Mouse (Mus musculus) myocyte (in vitro differentiated cells): ENCODE results near the gene Zzz3. TPM values are rescaled to one million over a fixed set of nuclear protein-coding genes. Genes with fewer than 3 reads are reported as not detected.

Experiments
- H3K27me3 ChIP-seq: one replicate; pipeline ENCODE4 v1.6.1; 2011; ENCODE audit not compliant: control insufficient read depth, insufficient read depth, insufficient read length
- H3K36me3 ChIP-seq: one replicate; pipeline ENCODE4 v1.6.1; 2011; ENCODE audit not compliant: control insufficient read depth, insufficient read depth
- H3K4me2 ChIP-seq: one replicate; pipeline ENCODE4 v1.6.1; 2011; ENCODE audit warnings: low read depth, control low read depth
- H3K4me3 ChIP-seq: one replicate; pipeline ENCODE4 v1.5.1; 2011; ENCODE audit warnings: mild to moderate bottlenecking, control low read depth, moderate library complexity
- H3K79me2 ChIP-seq: one replicate; pipeline ENCODE4 v1.6.1; 2011; ENCODE audit not compliant: control insufficient read depth, insufficient read depth
- H3ac ChIP-seq: one replicate; pipeline ENCODE4 v1.6.1; 2011; ENCODE audit not compliant: control insufficient read depth, insufficient read length
- CEBPB ChIP-seq: IDR thresholded peaks from 2 replicates; pipeline ENCODE4 v1.6.1; 2011; ENCODE audit warnings: mild to moderate bottlenecking, moderate library complexity; ENCODE audit not compliant: poor library complexity, insufficient read depth, severe bottlenecking
- E2F4 ChIP-seq: IDR thresholded peaks from one replicate; pipeline ENCODE4 v1.6.1; 2011; ENCODE audit warnings: mild to moderate bottlenecking, control low read depth, moderate library complexity; ENCODE audit not compliant: insufficient read depth
- MAX ChIP-seq: IDR thresholded peaks from one replicate; pipeline ENCODE4 v1.6.1; 2011; ENCODE audit warnings: low read depth, mild to moderate bottlenecking, control low read depth
- MYOD1 ChIP-seq, 3 experiments: IDR thresholded peaks; one replicate each; pipeline ENCODE4 v1.6.1; 2011; ENCODE audit warnings: control low read depth in 2 of 3, low read depth in 2 of 3, mild to moderate bottlenecking in 2 of 3, moderate library complexity in 1 of 3; ENCODE audit not compliant: insufficient read length in 2 of 3, control insufficient read depth in 1 of 3
- MYOG ChIP-seq, 3 experiments: IDR thresholded peaks; one replicate each; pipeline ENCODE4 v1.6.1; 2011; ENCODE audit warnings: control low read depth in 2 of 3, low read depth in 2 of 3, mild to moderate bottlenecking in 2 of 3; ENCODE audit not compliant: insufficient read length in 2 of 3, control insufficient read depth in 1 of 3, insufficient read depth in 1 of 3
- POLR2A ChIP-seq: IDR thresholded peaks from one replicate; pipeline ENCODE4 v1.6.1; 2011; ENCODE audit warnings: low read depth, mild to moderate bottlenecking, control low read depth, moderate library complexity; ENCODE audit not compliant: insufficient read length
- POLR2AphosphoS2 ChIP-seq: IDR thresholded peaks from one replicate; pipeline ENCODE4 v1.6.1; 2011; ENCODE audit warnings: low read depth, control low read depth; ENCODE audit not compliant: insufficient read length
- REST ChIP-seq: IDR thresholded peaks from one replicate; pipeline ENCODE4 v1.6.1; 2011; ENCODE audit warnings: mild to moderate bottlenecking, control low read depth, moderate library complexity; ENCODE audit not compliant: insufficient read depth, insufficient read length
- SRF ChIP-seq: IDR thresholded peaks from one replicate; pipeline ENCODE4 v1.6.1; 2011; ENCODE audit warnings: low read depth; ENCODE audit not compliant: control insufficient read depth, insufficient read length
- TCF12 ChIP-seq: IDR thresholded peaks from one replicate; pipeline ENCODE4 v1.6.1; 2011; ENCODE audit warnings: mild to moderate bottlenecking, control low read depth; ENCODE audit not compliant: poor library complexity, insufficient read depth, severe bottlenecking
- TCF3 ChIP-seq: IDR thresholded peaks from one replicate; pipeline ENCODE4 v1.6.1; 2011; ENCODE audit warnings: low read depth, control low read depth; ENCODE audit not compliant: insufficient read length
- USF1 ChIP-seq: IDR thresholded peaks from one replicate; pipeline ENCODE4 v1.6.1; 2011; ENCODE audit warnings: low read depth, mild to moderate bottlenecking, control low read depth, moderate library complexity
- polyA plus RNA-seq: library from polyadenylated mRNA; unstranded; fragments of >200 nt; fragmentation: generic; extraction: Trizol; gene quantifications from one replicate; pipeline ENCODE4 v1.2.1, GENCODE M21; 2012; ENCODE audit warnings: missing spikeins

Gene Zzz3
- polyA plus RNA-seq, 1 experiment, result 6.6 TPM

- peak overlapping the region; percentile 21 for H3K4me3 ChIP-seq
- no peaks in the 10 kb centered on the region for H3K36me3 ChIP-seq
- H3K27me3 ChIP-seq, result no peaks in the 10 kb centered on the region
- H3K4me2 ChIP-seq, result peak overlapping the region; percentile 91
- no peak for TF ChIP-seq REST
- TF ChIP-seq POLR2AphosphoS2, result no peak
- TF ChIP-seq USF1, result no peak
- no peak for TF ChIP-seq CEBPB
- no peak for TF ChIP-seq SRF
- no peak for TF ChIP-seq MAX
- TF ChIP-seq TCF3, result no peak
- no peak for TF ChIP-seq MYOD1 (IDR thresholded peaks at IDR 0.05; ENCODE audit: control insufficient read depth in 1 of 3, insufficient read length in 2 of 3, low read depth in 2 of 3)
- TF ChIP-seq TCF12, result no peak
- TF ChIP-seq E2F4, result no peak
- no peak for TF ChIP-seq POLR2A
- no peak for TF ChIP-seq MYOG (IDR thresholded peaks at IDR 0.05; ENCODE audit: control insufficient read depth in 1 of 3, insufficient read depth in 1 of 3, insufficient read length in 2 of 3, low read depth in 2 of 3)
- H3K79me2 ChIP-seq, result no peaks in the 10 kb centered on the region
- H3ac ChIP-seq, result no peak overlapping the region
Measured at GRCm38 (mm10) chr3:152469423-152470200, 74.3 kb downstream of the Zzz3 start.

DNA sequence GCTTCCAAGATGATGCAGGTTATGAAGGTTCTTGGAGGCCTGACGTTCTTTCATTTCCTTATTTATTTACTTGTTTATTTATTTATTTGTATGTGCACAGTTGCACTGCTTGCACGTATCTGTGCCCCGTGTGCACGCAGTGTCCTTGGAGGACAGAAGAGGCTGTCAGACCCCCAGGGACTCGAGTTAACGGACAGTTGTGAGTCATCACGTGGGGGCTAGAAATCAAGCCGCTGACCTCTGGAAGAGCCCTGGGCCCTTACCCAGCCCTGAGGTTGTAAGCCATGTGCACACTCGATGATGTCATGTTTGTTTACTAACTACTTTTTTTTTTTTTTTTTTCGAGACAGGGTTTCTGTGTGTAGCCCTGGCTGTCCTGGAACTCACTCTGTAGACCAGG, 75.1 kb downstream of the Zzz3 start:
- H3K4me3 ChIP-seq, result no peak overlapping the region
- no peaks in the 10 kb centered on the region for H3K79me2 ChIP-seq
- peak overlapping the region; percentile 91 for H3K4me2 ChIP-seq
- no peaks in the 10 kb centered on the region for H3K36me3 ChIP-seq
- H3K27me3 ChIP-seq, result no peaks in the 10 kb centered on the region
- TF ChIP-seq POLR2AphosphoS2, result no peak
- TF ChIP-seq TCF12, result no peak
- no peak for TF ChIP-seq MAX
- TF ChIP-seq SRF, result no peak
- no peak for TF ChIP-seq TCF3
- no peak for TF ChIP-seq CEBPB
- no peak for TF ChIP-seq POLR2A
- no peak for TF ChIP-seq E2F4
- TF ChIP-seq MYOD1 (IDR thresholded peaks at IDR 0.05; ENCODE audit: control insufficient read depth in 1 of 3, insufficient read length in 2 of 3, low read depth in 2 of 3), result no peak
- TF ChIP-seq REST, result no peak
- no peak for TF ChIP-seq USF1
- no peak for TF ChIP-seq MYOG (IDR thresholded peaks at IDR 0.05; ENCODE audit: control insufficient read depth in 1 of 3, insufficient read depth in 1 of 3, insufficient read length in 2 of 3, low read depth in 2 of 3)
- H3ac ChIP-seq, result no peak overlapping the region

DNA sequence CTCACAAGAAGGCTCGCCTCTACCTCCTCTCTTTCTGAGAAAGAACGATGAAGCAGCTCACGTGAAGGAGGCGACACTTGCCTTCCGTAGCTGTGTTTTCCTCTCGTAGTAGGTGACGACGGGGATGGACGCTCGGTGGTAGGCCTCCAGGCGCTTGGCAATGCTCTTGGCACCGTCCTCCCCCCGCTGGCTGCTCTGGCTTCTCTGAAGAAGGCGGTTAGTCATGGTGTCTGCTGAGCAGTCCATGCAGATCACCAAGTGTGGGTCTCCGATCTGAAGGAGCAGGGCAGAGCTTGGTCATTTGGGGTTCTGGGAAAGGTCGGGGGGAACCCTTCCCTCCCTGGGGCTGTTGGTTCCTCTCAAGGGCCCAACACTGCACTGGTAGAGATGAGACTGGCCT, 77.4 kb downstream of the Zzz3 start:
- Histone ChIP-seq H3K36me3 (no peaks in the 10 kb centered on the region), H3K4me2 (no peak overlapping the region), H3K4me3 (no peak overlapping the region), H3K79me2 (no peaks in the 10 kb centered on the region), H3ac (no peak overlapping the region), H3K27me3 (no peaks in the 10 kb centered on the region)
- TF ChIP-seq REST (no peak), USF1 (no peak), MAX (no peak), SRF (no peak), POLR2A (no peak), TCF12 (no peak), TCF3 (no peak)

DNA sequence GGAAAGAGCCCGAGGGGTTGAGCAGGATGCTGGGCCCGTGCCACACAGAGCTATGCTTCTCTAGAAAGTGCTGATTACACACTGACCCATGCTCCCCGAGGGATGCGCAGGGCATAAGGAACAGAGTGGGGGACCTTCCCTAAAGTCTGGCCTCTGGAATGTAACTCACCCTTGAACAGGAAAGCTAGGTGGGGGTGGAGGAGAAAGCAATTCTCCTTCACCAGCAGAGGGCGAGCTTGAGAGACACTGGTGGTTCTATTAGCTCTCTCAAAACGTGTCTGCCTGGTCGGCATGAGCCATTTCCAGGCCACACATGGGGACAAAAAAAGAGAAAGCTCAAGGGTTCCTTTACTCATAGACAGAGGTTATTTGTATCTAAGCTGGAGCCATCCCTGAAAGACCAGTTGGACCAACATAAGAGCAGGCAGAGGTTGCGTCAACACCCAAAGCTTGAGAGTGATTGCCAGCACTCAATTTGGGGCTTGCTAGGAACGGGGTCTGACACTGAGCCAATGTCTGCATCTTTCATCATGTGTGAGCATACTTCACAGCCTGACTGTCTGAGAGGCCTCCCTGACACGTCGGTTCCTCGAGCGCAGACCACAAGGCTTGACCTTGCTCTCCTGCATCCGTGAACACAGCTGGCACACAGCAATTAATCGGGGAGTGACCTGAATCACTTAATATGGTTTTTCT, 79.5 kb downstream of the Zzz3 start:
- Histone ChIP-seq H3K36me3 (no peaks in the 10 kb centered on the region), H3ac (no peak overlapping the region), H3K27me3 (no peaks in the 10 kb centered on the region), H3K79me2 (no peaks in the 10 kb centered on the region), H3K4me2 (no peak overlapping the region), H3K4me3 (no peak overlapping the region)
- TF ChIP-seq E2F4 (no peak), SRF (no peak), TCF3 (no peak), MYOD1 (IDR thresholded peaks at IDR 0.05; ENCODE audit: control insufficient read depth in 1 of 3, insufficient read length in 2 of 3, low read depth in 2 of 3) (no peak), MYOG (IDR thresholded peaks at IDR 0.05; ENCODE audit: control insufficient read depth in 1 of 3, insufficient read depth in 1 of 3, insufficient read length in 2 of 3, low read depth in 2 of 3) (no peak), POLR2AphosphoS2 (no peak), POLR2A (no peak), REST (no peak), USF1 (no peak)

DNA sequence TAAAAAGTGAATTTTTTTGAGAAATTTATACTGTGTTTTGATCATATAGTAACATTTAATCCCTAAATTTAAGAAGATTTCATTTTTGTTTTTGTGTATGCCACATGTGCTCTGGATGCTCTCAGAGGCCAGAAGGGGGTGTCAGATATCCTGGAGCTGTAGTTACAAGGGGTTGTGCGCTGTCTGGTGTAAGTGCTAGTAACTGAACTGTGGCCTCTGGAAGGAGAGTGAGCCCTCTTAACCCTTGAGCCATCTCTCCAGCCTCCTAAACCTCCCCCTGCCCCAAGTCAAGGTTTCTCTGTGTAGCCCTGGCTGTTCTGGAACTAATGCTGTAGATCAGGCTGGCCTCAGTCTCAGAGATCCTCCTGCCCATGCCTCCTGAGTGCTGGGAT, 80.0 kb downstream of the Zzz3 start:
- Histone ChIP-seq H3K36me3 (no peaks in the 10 kb centered on the region), H3K4me2 (no peak overlapping the region), H3K79me2 (no peaks in the 10 kb centered on the region), H3K4me3 (no peak overlapping the region), H3K27me3 (no peaks in the 10 kb centered on the region), H3ac (no peak overlapping the region)
- TF ChIP-seq POLR2A, result no peak
- no peak for TF ChIP-seq POLR2AphosphoS2
- no peak for TF ChIP-seq USF1
- no peak for TF ChIP-seq REST
- TF ChIP-seq TCF3, result no peak
- TF ChIP-seq SRF, result no peak
- TF ChIP-seq MAX, result no peak
- no peak for TF ChIP-seq CEBPB
- TF ChIP-seq MYOG (IDR thresholded peaks at IDR 0.05; ENCODE audit: control insufficient read depth in 1 of 3, insufficient read depth in 1 of 3, insufficient read length in 2 of 3, low read depth in 2 of 3), result no peak
- no peak for TF ChIP-seq TCF12
- no peak for TF ChIP-seq E2F4
- no peak for TF ChIP-seq MYOD1 (IDR thresholded peaks at IDR 0.05; ENCODE audit: control insufficient read depth in 1 of 3, insufficient read length in 2 of 3, low read depth in 2 of 3)
